Mouse (Mus musculus): ENCODE measurements at regions not wholly inside any gene's neighbourhood (a gene's known extent, or its start where the extent isn't known, plus 50 kb on each side); places are given as distances from the start of the nearest gene placed in this dataset.

GRCm38 (mm10) chr16:76525563-76525962 lies 151.9 kb upstream of the Nrip1 start:
- H3K4me1 ChIP-seq (ENCODE audit: control insufficient read depth, insufficient read depth): peaks cover 12% of the 10 kb centered on the region
- H3K27me3 ChIP-seq (ENCODE audit: control insufficient read depth, insufficient read depth, low read length): no peaks in the 10 kb centered on the region
- H3K9ac ChIP-seq (replicated peaks; ENCODE audit: low read depth, low read length): no peak overlapping the region
- no peaks in the 10 kb centered on the region for H3K9me3 ChIP-seq (replicated peaks; ENCODE audit: control insufficient read depth, low read length)
- no peaks in the 10 kb centered on the region for H3K36me3 ChIP-seq (replicated peaks; ENCODE audit: control insufficient read depth, insufficient read depth, low read length)
- DNase-seq (ENCODE audit: low spot score) (peak; percentile 16), ATAC-seq (ENCODE audit: insufficient read depth, low read depth) (peak; percentile 81)
- no peak overlapping the region for H3K4me3 ChIP-seq (ENCODE audit: low read depth, low read length)
- WGBS: 54% methylated on average over 5 of the region's 5 CpGs
- no peak overlapping the region for H3K4me2 ChIP-seq (ENCODE audit: low read depth, low read length)
- no peak for TF ChIP-seq EP300 (IDR thresholded peaks at IDR 0.05; ENCODE audit: low read depth)
- TF ChIP-seq CTCF (IDR thresholded peaks at IDR 0.05; ENCODE audit: low read depth): no peak
- no peak overlapping the region for H3K27ac ChIP-seq (ENCODE audit: low read depth)

- no peaks in the 10 kb centered on the region for H3K9me3 ChIP-seq (replicated peaks; ENCODE audit: control insufficient read depth, low read length)
- DNase-seq (ENCODE audit: low spot score): no peak
- ATAC-seq (ENCODE audit: insufficient read depth, low read depth): no peak
- H3K36me3 ChIP-seq (replicated peaks; ENCODE audit: control insufficient read depth, insufficient read depth, low read length): no peaks in the 10 kb centered on the region
- no peaks in the 10 kb centered on the region for H3K27me3 ChIP-seq (ENCODE audit: control insufficient read depth, insufficient read depth, low read length)
- WGBS: 62% methylated on average over 4 of the region's 4 CpGs
- TF ChIP-seq EP300 (IDR thresholded peaks at IDR 0.05; ENCODE audit: low read depth) (no peak), CTCF (IDR thresholded peaks at IDR 0.05; ENCODE audit: low read depth) (no peak)
- H3K27ac ChIP-seq (ENCODE audit: low read depth): no peak overlapping the region
- H3K4me2 ChIP-seq (ENCODE audit: low read depth, low read length): no peak overlapping the region
- H3K4me1 ChIP-seq (ENCODE audit: control insufficient read depth, insufficient read depth): peaks cover 12% of the 10 kb centered on the region
- H3K9ac ChIP-seq (replicated peaks; ENCODE audit: low read depth, low read length): no peak overlapping the region
- H3K4me3 ChIP-seq (ENCODE audit: low read depth, low read length): no peak overlapping the region
Measured at GRCm38 (mm10) chr16:76524921-76525320, 151.3 kb upstream of the Nrip1 start.

DNA sequence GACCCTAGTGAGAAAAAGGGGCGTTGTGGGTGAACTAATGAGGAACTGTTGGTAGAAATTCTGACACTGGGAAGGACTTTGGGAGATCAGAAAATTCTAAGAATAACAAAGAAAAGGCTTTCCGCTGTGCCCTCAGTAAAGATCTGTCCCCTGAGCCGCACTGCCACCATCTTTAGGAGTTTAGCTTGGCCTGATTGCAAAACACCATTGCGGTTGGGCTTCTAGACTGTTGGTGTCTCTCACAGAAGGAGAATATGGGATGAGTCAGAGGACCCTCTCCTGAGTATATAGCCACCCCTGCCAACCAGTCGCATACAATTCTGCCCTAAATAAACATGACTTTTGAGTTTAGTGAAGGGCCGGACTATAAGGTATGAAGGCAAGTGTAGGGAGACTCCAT lies 147.5 kb upstream of the Nrip1 start:
- Histone ChIP-seq H3K27ac (ENCODE audit: low read depth) (no peak overlapping the region), H3K4me2 (ENCODE audit: low read depth, low read length) (no peak overlapping the region), H3K4me3 (ENCODE audit: low read depth, low read length) (no peak overlapping the region), H3K9ac (replicated peaks; ENCODE audit: low read depth, low read length) (no peak overlapping the region), H3K4me1 (ENCODE audit: control insufficient read depth, insufficient read depth) (peaks cover 12% of the 10 kb centered on the region), H3K36me3 (replicated peaks; ENCODE audit: control insufficient read depth, insufficient read depth, low read length) (no peaks in the 10 kb centered on the region), H3K27me3 (ENCODE audit: control insufficient read depth, insufficient read depth, low read length) (no peaks in the 10 kb centered on the region), H3K9me3 (replicated peaks; ENCODE audit: control insufficient read depth, low read length) (no peaks in the 10 kb centered on the region)
- DNase-seq (ENCODE audit: low spot score): no peak
- 87% methylated on average over 6 of the region's 6 CpGs for WGBS
- ATAC-seq (ENCODE audit: insufficient read depth, low read depth): no peak
- TF ChIP-seq CTCF (IDR thresholded peaks at IDR 0.05; ENCODE audit: low read depth) (no peak), EP300 (IDR thresholded peaks at IDR 0.05; ENCODE audit: low read depth) (no peak)

- no peak overlapping the region for H3K4me2 ChIP-seq (ENCODE audit: low read depth, low read length)
- H3K27ac ChIP-seq (ENCODE audit: low read depth): no peak overlapping the region
- no peaks in the 10 kb centered on the region for H3K27me3 ChIP-seq (ENCODE audit: control insufficient read depth, insufficient read depth, low read length)
- no peak overlapping the region for H3K9ac ChIP-seq (replicated peaks; ENCODE audit: low read depth, low read length)
- ATAC-seq (ENCODE audit: insufficient read depth, low read depth) (no peak), DNase-seq (ENCODE audit: low spot score) (no peak)
- peaks cover 12% of the 10 kb centered on the region for H3K4me1 ChIP-seq (ENCODE audit: control insufficient read depth, insufficient read depth)
- TF ChIP-seq EP300 (IDR thresholded peaks at IDR 0.05; ENCODE audit: low read depth): no peak
- no peak for TF ChIP-seq CTCF (IDR thresholded peaks at IDR 0.05; ENCODE audit: low read depth)
- WGBS: 66% methylated on average over 3 of the region's 3 CpGs
- no peaks in the 10 kb centered on the region for H3K36me3 ChIP-seq (replicated peaks; ENCODE audit: control insufficient read depth, insufficient read depth, low read length)
- no peaks in the 10 kb centered on the region for H3K9me3 ChIP-seq (replicated peaks; ENCODE audit: control insufficient read depth, low read length)
- no peak overlapping the region for H3K4me3 ChIP-seq (ENCODE audit: low read depth, low read length)
Measured at GRCm38 (mm10) chr16:76520643-76520993, 147.0 kb upstream of the Nrip1 start.

DNA sequence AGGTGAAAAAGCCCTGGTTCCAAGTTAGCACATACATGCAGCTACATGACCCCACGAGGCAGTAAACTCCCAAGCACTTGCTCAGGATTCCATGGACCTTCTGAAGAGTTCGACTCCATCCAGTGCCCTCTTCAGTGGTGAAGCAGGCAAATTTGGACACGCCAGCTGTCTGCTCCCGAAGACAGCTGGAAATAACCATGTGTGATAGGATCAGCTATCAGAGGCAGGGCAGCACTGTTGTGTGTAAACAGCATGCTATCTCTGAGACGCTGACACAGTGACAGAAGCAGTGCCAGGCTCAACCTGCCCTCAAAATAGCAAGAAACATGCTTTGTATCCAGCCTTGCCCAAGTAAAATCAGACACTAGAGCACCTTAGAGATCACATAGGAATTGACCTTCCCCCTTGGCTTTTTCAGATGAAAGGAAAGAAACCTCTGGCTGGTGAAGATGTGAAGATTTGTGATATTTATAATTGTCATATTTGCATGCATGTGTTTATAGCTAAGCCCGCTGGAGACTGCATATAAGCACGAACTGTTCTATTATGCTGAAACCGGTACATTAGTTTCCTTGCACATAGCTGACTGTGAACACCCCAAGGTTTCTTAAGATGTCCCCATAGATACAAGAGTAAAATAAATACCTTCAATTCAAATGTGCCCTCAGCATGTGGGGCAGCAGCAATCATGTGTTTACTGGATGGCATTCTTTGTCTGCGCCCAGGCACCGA lies 146.4 kb upstream of the Nrip1 start:
- Histone ChIP-seq H3K4me2 (ENCODE audit: low read depth, low read length) (no peak overlapping the region), H3K27ac (ENCODE audit: low read depth) (no peak overlapping the region), H3K9ac (replicated peaks; ENCODE audit: low read depth, low read length) (no peak overlapping the region), H3K36me3 (replicated peaks; ENCODE audit: control insufficient read depth, insufficient read depth, low read length) (no peaks in the 10 kb centered on the region), H3K4me1 (ENCODE audit: control insufficient read depth, insufficient read depth) (peaks cover 9% of the 10 kb centered on the region), H3K4me3 (ENCODE audit: low read depth, low read length) (no peak overlapping the region), H3K27me3 (ENCODE audit: control insufficient read depth, insufficient read depth, low read length) (no peaks in the 10 kb centered on the region), H3K9me3 (replicated peaks; ENCODE audit: control insufficient read depth, low read length) (no peaks in the 10 kb centered on the region)
- TF ChIP-seq EP300 (IDR thresholded peaks at IDR 0.05; ENCODE audit: low read depth) (no peak), CTCF (IDR thresholded peaks at IDR 0.05; ENCODE audit: low read depth) (no peak)
- ATAC-seq (ENCODE audit: insufficient read depth, low read depth): no peak
- WGBS: 60% methylated on average over 10 of the region's 10 CpGs
- DNase-seq (ENCODE audit: low spot score): no peak

DNA sequence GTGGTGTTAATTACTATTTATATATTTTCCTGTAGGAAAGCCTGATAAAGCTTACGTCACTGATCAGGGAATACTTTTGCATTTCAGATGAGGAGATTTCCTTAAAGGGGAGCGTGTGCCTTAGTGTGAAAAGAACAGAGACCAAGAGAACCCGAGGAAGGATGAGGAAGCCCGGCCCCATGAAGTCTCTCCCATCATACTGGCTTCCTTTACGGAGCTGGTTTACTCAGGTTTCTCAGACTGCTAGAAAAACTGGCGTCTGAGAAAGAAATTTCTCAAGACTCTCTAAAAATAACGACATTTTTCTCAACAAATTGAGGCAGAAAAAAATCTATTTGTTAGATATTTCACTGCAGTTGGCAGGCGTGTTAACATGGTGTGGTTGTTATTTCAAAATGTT lies 137.2 kb upstream of the Nrip1 start:
- Histone ChIP-seq H3K27me3 (ENCODE audit: control insufficient read depth, insufficient read depth, low read length) (no peaks in the 10 kb centered on the region), H3K36me3 (replicated peaks; ENCODE audit: control insufficient read depth, insufficient read depth, low read length) (no peaks in the 10 kb centered on the region), H3K9ac (replicated peaks; ENCODE audit: low read depth, low read length) (no peak overlapping the region), H3K9me3 (replicated peaks; ENCODE audit: control insufficient read depth, low read length) (no peaks in the 10 kb centered on the region), H3K4me2 (ENCODE audit: low read depth, low read length) (peak overlapping the region; percentile 18; the same call in 1 of the 2 replicates), H3K4me3 (ENCODE audit: low read depth, low read length) (no peak overlapping the region), H3K27ac (ENCODE audit: low read depth) (no peak overlapping the region), H3K4me1 (ENCODE audit: control insufficient read depth, insufficient read depth) (no peaks in the 10 kb centered on the region)
- no peak for ATAC-seq (ENCODE audit: insufficient read depth, low read depth)
- DNase-seq (ENCODE audit: low spot score): no peak
- no peak for TF ChIP-seq CTCF (IDR thresholded peaks at IDR 0.05; ENCODE audit: low read depth)
- no peak for TF ChIP-seq EP300 (IDR thresholded peaks at IDR 0.05; ENCODE audit: low read depth)
- 52% methylated on average over 8 of the region's 8 CpGs for WGBS

Measured in heart, postnatal 0 days (tissue).